Mouse (Mus musculus) heart, postnatal 4 days (tissue): ENCODE measurements around the gene Ammecr1. TPM values are rescaled to one million over a fixed set of nuclear protein-coding genes. Genes with fewer than 3 reads are reported as not detected.
A peak's percentile ranks its signal among the peaks of the same experiment; 100 is the strongest.

Source experiments
- DNase-seq: peaks from one replicate; pipeline ENCODE4 v3.0.0; 2021
- microRNA-seq, 2 experiments: library from miRNA; unstranded; fragments of <30 nt; microRNA quantifications; one replicate each; pipeline ENCODE4 v1.2.0; 2021 to 2022
- total RNA-seq, 2 experiments: library from RNA; stranded (reverse); gene quantifications; 2 replicates each; pipeline ENCODE4 v1.2.3; 2021

Gene Ammecr1
- total RNA-seq, 2 experiments from 2014 or later, result 42.7 to 43.2 TPM

DNA sequence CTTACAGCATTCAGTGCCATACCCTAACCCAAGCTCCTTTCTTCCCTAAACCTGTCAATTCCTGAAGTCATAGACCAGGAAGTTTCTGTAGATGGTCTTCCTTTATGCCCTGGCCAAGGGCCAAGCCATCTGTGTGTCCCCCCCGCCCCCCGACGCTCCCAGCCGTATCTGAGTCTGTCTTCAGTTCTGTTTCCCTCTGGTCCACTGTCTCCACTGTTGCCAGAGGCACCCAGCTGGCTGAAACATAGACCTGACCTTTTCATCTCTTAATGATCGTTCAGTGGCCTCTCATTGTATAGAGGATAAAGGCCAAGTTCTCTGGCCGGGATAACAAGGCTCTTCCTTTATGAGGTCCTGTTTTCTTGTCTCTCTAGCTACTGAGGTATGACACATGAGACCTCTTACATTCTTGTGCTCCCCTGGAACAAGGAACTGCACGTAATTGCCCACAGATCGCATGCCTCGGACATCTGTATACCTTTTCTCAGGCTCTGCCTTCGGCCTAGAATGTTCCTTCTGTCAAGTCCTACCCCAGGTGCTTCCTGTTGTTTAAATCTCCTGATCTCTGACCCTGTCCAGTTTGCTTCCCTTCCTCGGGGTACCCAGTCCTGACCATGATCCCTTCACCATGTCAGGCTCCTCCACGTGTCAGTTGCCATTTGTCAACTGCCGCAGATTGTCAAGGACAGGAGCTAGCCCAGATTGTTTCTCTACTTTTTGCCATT lies 138.2 kb downstream of the Ammecr1 start:
- DNase-seq, result no peak

DNA sequence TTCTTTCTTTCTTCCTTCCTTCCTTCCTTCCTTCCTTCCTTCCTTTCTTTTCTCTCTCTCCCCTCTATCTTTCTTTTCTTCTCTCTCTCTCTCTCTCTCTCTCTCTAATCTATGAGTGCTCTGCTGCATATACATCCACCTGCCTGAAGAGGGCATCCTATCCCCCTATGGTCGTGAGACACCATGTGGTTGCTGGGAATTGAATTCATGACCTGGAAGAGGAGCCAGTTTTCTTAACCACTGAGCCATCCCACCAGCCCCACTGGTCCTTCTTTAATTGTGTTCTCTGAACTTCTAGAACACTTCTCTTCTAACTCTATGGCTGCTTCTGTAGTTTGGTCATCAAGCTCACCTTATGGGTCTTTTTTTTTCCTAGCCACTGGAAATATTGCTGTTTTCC lies 138.9 kb downstream of the Ammecr1 start:
- DNase-seq, result no peak

GRCm38 (mm10) chrX:142825309-142825708 lies 141.2 kb downstream of the Ammecr1 start:
- DNase-seq, result no peak

- no peak for DNase-seq
These were observed 144.7 kb downstream of the Ammecr1 start for GRCm38 (mm10) chrX:142821846-142822245.

DNA sequence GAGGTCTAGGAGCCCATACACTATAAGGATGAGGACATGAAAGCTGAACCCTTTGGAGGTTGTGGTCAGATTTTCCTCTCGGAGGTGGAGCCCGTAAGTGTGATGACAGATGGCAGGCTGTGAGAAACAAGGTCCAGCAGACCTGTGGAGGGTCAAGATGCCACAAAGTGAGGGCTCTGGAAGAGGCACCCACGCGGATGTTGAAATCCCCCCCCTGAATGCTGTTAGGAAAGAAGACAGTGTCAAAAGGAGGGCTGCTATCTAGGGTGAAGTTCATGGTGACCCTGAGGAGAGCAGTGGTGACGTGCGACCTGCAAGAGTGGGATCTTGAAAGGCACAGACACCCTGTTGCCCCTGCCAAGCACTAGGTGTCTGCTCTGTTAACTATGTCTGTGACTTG lies 145.3 kb downstream of the Ammecr1 start:
- no peak for DNase-seq

DNA sequence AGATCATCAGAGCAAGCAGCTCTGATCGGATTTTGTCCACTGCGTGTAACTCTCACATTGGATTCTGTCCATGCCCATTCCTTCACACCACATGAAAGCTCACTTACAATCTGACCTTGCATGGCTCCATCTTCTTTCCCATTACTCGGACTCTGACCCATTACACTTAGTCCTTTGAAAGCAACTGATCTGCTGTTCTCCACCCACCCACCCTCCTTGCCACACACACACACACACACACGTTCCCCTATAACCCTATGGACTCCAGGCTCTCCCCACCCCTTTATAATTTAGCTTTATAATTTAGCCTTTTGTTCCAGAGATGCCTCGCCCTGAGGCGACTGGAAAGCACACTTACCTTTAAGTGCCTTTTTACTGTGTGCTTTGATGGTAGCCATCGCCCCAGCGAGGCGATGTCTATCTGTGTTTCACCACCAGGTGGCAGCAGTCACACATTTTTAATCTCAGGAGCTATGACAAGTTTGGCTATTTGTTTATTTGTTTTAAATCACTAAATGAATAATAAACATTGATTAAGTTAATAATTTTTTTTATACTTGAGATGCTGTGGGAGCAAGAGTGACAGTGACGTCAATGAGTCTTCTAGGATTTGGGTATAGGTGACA lies 148.4 kb downstream of the Ammecr1 start:
- DNase-seq, result peak; percentile 65

DNA sequence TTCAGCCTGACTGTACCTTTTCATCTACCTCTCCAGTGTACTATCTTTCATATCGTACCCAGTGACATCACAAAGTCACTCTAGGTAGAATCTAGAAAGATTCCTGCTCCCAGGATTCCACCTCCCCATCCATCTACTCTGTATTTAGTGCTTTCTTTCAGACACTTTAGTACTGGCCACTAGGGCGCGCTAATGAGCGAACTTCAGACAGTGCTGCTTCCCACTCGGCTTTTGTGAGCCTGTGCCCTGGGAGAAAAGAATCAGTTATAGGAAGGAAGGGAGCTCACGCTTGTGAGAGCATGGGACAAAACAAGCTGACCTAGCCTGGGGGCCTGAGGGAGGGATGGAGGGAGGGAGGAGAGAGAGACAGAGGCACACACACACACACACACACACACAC lies 153.4 kb downstream of the Ammecr1 start:
- DNase-seq, result peak; percentile 64

DNA sequence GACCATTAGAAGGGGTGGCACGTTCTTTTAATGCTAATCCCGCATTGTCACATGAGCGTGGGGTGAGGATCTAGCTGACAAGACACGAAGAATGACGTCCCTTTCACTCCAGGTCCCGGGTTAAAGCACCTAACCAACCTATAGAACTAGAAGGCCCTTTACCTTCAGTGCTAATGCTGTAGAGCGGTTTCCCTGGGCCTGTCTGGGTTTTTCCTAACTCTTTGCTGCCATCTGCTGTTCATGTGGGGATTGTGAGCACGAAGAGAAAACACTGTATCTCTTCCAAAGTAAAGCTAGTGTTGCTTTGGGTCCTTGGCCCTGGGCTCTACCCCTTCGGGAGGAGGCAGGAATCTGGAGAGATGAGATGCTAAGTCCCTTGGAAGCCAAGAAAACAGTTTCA lies 158.1 kb downstream of the Ammecr1 start:
- DNase-seq, result peak; percentile 68

DNA sequence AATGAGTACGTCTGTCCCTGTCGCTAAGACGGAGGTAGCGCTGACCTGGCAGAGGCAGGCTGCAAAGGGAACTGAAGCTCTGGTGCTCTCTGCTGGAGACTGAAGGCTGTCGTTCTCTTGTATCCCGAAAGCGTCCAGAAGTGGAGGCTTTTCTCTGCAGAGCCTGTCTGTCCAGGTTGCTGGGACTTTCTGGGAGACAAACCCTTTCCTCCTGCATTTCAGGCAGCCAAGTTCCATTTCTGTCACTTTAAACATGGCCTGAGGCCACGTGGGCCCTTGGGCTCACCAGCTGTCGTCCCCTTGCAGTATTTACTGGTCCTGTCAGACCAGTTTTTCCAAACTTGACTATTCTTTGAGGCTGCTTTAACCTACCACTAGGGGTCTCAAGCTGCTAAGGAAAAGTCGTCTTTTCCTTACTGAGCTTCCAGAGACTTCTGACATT lies 159.9 kb downstream of the Ammecr1 start:
- no peak for DNase-seq

DNA sequence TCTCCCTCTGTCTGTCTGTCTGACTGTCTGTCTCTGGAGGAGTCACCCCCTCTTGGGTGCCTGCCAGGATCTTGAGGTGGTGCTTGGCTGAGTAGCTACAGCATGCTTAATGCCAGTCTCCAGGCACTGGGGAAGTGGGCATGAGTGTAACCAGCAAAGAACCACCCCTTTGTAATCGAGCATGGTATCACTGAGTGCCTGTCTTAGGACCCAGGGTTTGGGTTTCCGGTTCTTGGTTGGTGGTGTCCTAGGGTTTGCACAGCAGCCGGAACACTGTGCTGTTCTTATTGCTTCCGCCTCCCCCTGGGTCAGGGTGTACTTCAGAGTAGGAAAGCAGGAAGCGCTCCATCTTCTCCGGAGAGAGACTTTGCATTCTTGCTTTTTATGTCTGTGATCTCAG lies 160.4 kb downstream of the Ammecr1 start:
- no peak for DNase-seq

- DNase-seq, result peak; percentile 41
These were observed 161.9 kb downstream of the Ammecr1 start for GRCm38 (mm10) chrX:142804596-142804995.

Small RNA genes lying within 50 kb of the gene (microRNA-seq; reads per million reads assigned to microRNA genes)
- 0 reads per million in 2 experiments for gene Gm44351

Other genes starting within 250 kb of the Ammecr1 start
- gene Rtl9, start 132.9 kb upstream of the Ammecr1 start, total RNA-seq, result 1 to 10 TPM in 1 of 2 experiments, under 1 TPM in 1; 0.88 to 1.3 TPM